Mouse (Mus musculus) kidney, adult 8-10 months (tissue): ENCODE data around the gene Cux1.

Experiments used
- DNase-seq, 2 experiments: peaks; one replicate each; pipeline ENCODE4 v3.0.0; 2022

Gene Cux1

GRCm38 (mm10) chr5:136535976-136536725, 31.1 kb downstream of the Cux1 start:
- peak; percentile 54 to 67 for DNase-seq

- no peak for DNase-seq
Observed at GRCm38 (mm10) chr5:136535204-136535603, 32.1 kb downstream of the Cux1 start.

- peak; percentile 72 to 79 for DNase-seq
Observed at GRCm38 (mm10) chr5:136533371-136534276, 33.7 kb downstream of the Cux1 start.

GRCm38 (mm10) chr5:136531674-136532365, 35.5 kb downstream of the Cux1 start:
- no peak for DNase-seq

GRCm38 (mm10) chr5:136530931-136531330, 36.4 kb downstream of the Cux1 start:
- peak; percentile 76 to 78 for DNase-seq

- DNase-seq, result no peak
Observed at GRCm38 (mm10) chr5:136529165-136529564, 38.1 kb downstream of the Cux1 start.

- no peak for DNase-seq
Observed at GRCm38 (mm10) chr5:136527871-136528270, 39.4 kb downstream of the Cux1 start.

GRCm38 (mm10) chr5:136526545-136526909, 40.8 kb downstream of the Cux1 start:
- DNase-seq, result no peak

GRCm38 (mm10) chr5:136525896-136526544, 41.3 kb downstream of the Cux1 start:
- DNase-seq, result no peak

- no peak for DNase-seq
Observed at GRCm38 (mm10) chr5:136522843-136523463, 44.3 kb downstream of the Cux1 start.

GRCm38 (mm10) chr5:136521656-136522055, 45.6 kb downstream of the Cux1 start:
- DNase-seq, result no peak

GRCm38 (mm10) chr5:136518648-136519437, 48.4 kb downstream of the Cux1 start:
- DNase-seq, result no peak

- DNase-seq, result no peak
Observed at GRCm38 (mm10) chr5:136517510-136517909, 49.8 kb downstream of the Cux1 start.

- DNase-seq, result peak; percentile 53 to 61
Observed at GRCm38 (mm10) chr5:136516593-136516992, 50.7 kb downstream of the Cux1 start.

- peak; percentile 51 to 66 for DNase-seq
Observed at GRCm38 (mm10) chr5:136514049-136514677, 53.1 kb downstream of the Cux1 start.

- peak; percentile 59 to 73 for DNase-seq
Observed at GRCm38 (mm10) chr5:136512103-136512674, 55.1 kb downstream of the Cux1 start.

- no peak for DNase-seq
Observed at GRCm38 (mm10) chr5:136511378-136511777, 55.9 kb downstream of the Cux1 start.

- no peak for DNase-seq
Observed at GRCm38 (mm10) chr5:136510609-136511008, 56.7 kb downstream of the Cux1 start.

GRCm38 (mm10) chr5:136507629-136508028, 59.7 kb downstream of the Cux1 start:
- peak; percentile 30 to 45 for DNase-seq

GRCm38 (mm10) chr5:136506262-136506661, 61.0 kb downstream of the Cux1 start:
- DNase-seq, result no peak
